31 mouse cellular contexts compared by ENCODE assay signal in genomic region chr2:157119075-157119474, GRCm38 (mm10). TPM values are rescaled to one million over a fixed set of nuclear protein-coding genes. Genes with fewer than 3 reads are reported as not detected.
DNase-seq lines count a peak whose midpoint lies in the region; ATAC-seq lines count a peak whose summit lies in the region.
"Had no signal": no experiment of that assay in that cellular context is flagged by ENCODE, and none has a peak within 500 bp of the region (broad histone marks: within the 10 kb centered on the region; RNA-seq: fewer than 3 reads in every experiment).

No protein-coding gene starts in this region.

- no peaks in the 10 kb centered on the region for H3K36me3 ChIP-seq in forebrain, embryonic 16.5 days (ENCODE audit: control insufficient read depth, insufficient read depth)
- H3K36me3 ChIP-seq in kidney, embryonic 14.5 days (ENCODE audit: control insufficient read depth, insufficient read depth, low read length) = peaks cover 44% of the 10 kb centered on the region
- peaks cover 6% of the 10 kb centered on the region for H3K36me3 ChIP-seq in kidney, embryonic 16.5 days (ENCODE audit: insufficient read depth, low read length)
- H3K36me3 ChIP-seq: midbrain, embryonic 15.5 days had no signal

- no peak overlapping the region for H3K27ac ChIP-seq in forebrain, embryonic 16.5 days (ENCODE audit: low read length)
- no peak overlapping the region for H3K27ac ChIP-seq in kidney, embryonic 14.5 days (ENCODE audit: low read depth, low read length)
- H3K27ac ChIP-seq in kidney, embryonic 16.5 days (ENCODE audit: low read length) = no peak overlapping the region
- H3K27ac ChIP-seq: forebrain, embryonic 13.5 days; heart, embryonic 10.5 days; heart, embryonic 15.5 days; left cerebral cortex, adult 2 months; limb, embryonic 12.5 days; liver, embryonic 15.5 days; midbrain, embryonic 10.5 days; midbrain, embryonic 15.5 days had no signal

- no peaks in the 10 kb centered on the region for H3K4me1 ChIP-seq in forebrain, embryonic 16.5 days (replicated peaks; ENCODE audit: control insufficient read depth, insufficient read depth, low read length)
- no peaks in the 10 kb centered on the region for H3K4me1 ChIP-seq in kidney, embryonic 14.5 days (ENCODE audit: control insufficient read depth, insufficient read depth, low read length)
- H3K4me1 ChIP-seq in kidney, embryonic 16.5 days (ENCODE audit: insufficient read depth, low read length) = no peaks in the 10 kb centered on the region
- H3K4me1 ChIP-seq: forebrain, embryonic 13.5 days; heart, embryonic 10.5 days; heart, embryonic 15.5 days; limb, embryonic 12.5 days; liver, embryonic 15.5 days; midbrain, embryonic 10.5 days; midbrain, embryonic 15.5 days had no signal

- H3K4me3 ChIP-seq in forebrain, embryonic 16.5 days (replicated peaks; ENCODE audit: low read length) = no peak overlapping the region
- no peak overlapping the region for H3K4me3 ChIP-seq in kidney, embryonic 14.5 days (ENCODE audit: low read length)
- H3K4me3 ChIP-seq in kidney, embryonic 16.5 days (ENCODE audit: low read length) = no peak overlapping the region
- H3K4me3 ChIP-seq: forebrain, embryonic 13.5 days; heart, embryonic 10.5 days; heart, embryonic 15.5 days; left cerebral cortex, adult 2 months; limb, embryonic 12.5 days; liver, embryonic 15.5 days; midbrain, embryonic 10.5 days; midbrain, embryonic 15.5 days had no signal

- DNase-seq in CD4-positive helper T cell, adult 2 months (ENCODE audit: low read depth, low spot score) = peak; percentile 89
- peak; percentile 83 for DNase-seq in CD4-positive, CD25-positive, alpha-beta regulatory T cell, adult 2 months (ENCODE audit: low read depth, low spot score)
- peak; percentile 66 for DNase-seq in induced T-regulatory cell, adult 2 months (ENCODE audit: low read depth)
- DNase-seq in thymus, postnatal 25 days = peak; percentile 36
- DNase-seq: adrenal gland, adult 2 months; B cell, adult 2 months; cerebellum, adult 8-10 months; cerebellum, postnatal 36 days; gastrocnemius, postnatal 14 days; heart, adult 11 months; kidney, adult 8-10 months; kidney, postnatal 14 days; lung, embryonic 14.5 days; right cerebral cortex, postnatal 25 days had no signal

- WGBS in forebrain, embryonic 16.5 days = 79% methylated on average over 3 of the region's 3 CpGs
- 70% methylated on average over 3 of the region's 3 CpGs for WGBS in kidney, embryonic 14.5 days
- 64% methylated on average over 3 of the region's 3 CpGs for WGBS in kidney, embryonic 16.5 days

- no peak overlapping the region for H3K9ac ChIP-seq in forebrain, embryonic 16.5 days (replicated peaks; ENCODE audit: low read depth, low read length)
- no peak overlapping the region for H3K9ac ChIP-seq in kidney, embryonic 14.5 days (ENCODE audit: low read depth, low read length)
- no peak overlapping the region for H3K9ac ChIP-seq in kidney, embryonic 16.5 days (replicated peaks; ENCODE audit: low read length)
- H3K9ac ChIP-seq: heart, embryonic 15.5 days; limb, embryonic 12.5 days; liver, embryonic 15.5 days; lung, embryonic 14.5 days; midbrain, embryonic 15.5 days had no signal

- H3K27me3 ChIP-seq in forebrain, embryonic 16.5 days (replicated peaks; ENCODE audit: control insufficient read depth, insufficient read depth, low read length) = no peaks in the 10 kb centered on the region
- no peaks in the 10 kb centered on the region for H3K27me3 ChIP-seq in kidney, embryonic 14.5 days (ENCODE audit: control insufficient read depth, insufficient read depth, low read length)
- H3K27me3 ChIP-seq in kidney, embryonic 16.5 days (ENCODE audit: insufficient read depth, low read length) = no peaks in the 10 kb centered on the region
- H3K27me3 ChIP-seq: forebrain, embryonic 13.5 days; heart, embryonic 15.5 days; limb, embryonic 12.5 days; liver, embryonic 15.5 days; midbrain, embryonic 15.5 days had no signal

- no peak overlapping the region for H3K4me2 ChIP-seq in forebrain, embryonic 16.5 days (ENCODE audit: low read length)
- H3K4me2 ChIP-seq in kidney, embryonic 14.5 days (replicated peaks; ENCODE audit: low read depth, low read length) = no peak overlapping the region
- H3K4me2 ChIP-seq in kidney, embryonic 16.5 days (replicated peaks; ENCODE audit: low read depth, low read length) = no peak overlapping the region
- H3K4me2 ChIP-seq: forebrain, embryonic 13.5 days; heart, embryonic 15.5 days; limb, embryonic 12.5 days; liver, embryonic 15.5 days; lung, embryonic 14.5 days; midbrain, embryonic 15.5 days had no signal

- no peak for ATAC-seq in forebrain, embryonic 16.5 days
- ATAC-seq in kidney, embryonic 14.5 days (ENCODE audit: low FRiP score, low TSS enrichment) = no peak
- no peak for ATAC-seq in kidney, embryonic 16.5 days (ENCODE audit: low FRiP score, low TSS enrichment)
- ATAC-seq: forebrain, embryonic 13.5 days; hindbrain, embryonic 16.5 days; midbrain, embryonic 15.5 days had no signal

- H3K9me3 ChIP-seq in forebrain, embryonic 16.5 days (ENCODE audit: control insufficient read depth, low read length) = no peaks in the 10 kb centered on the region
- no peaks in the 10 kb centered on the region for H3K9me3 ChIP-seq in kidney, embryonic 14.5 days (ENCODE audit: control insufficient read depth, low read length)
- no peaks in the 10 kb centered on the region for H3K9me3 ChIP-seq in kidney, embryonic 16.5 days (ENCODE audit: low read length)
- H3K9me3 ChIP-seq: forebrain, embryonic 13.5 days; heart, embryonic 10.5 days; heart, embryonic 15.5 days; limb, embryonic 12.5 days; liver, embryonic 15.5 days; midbrain, embryonic 10.5 days; midbrain, embryonic 15.5 days had no signal

RNA-seq across cellular contexts. Expression of gene Samhd1, which starts 16.0 kb away (rescaled TPM):
- 10.2 and 11.0 TPM in 2 replicates for polyA plus RNA-seq in forebrain, embryonic 16.5 days (2015; fragmentation: Nextera tagmentation; extraction: Ambion mirVana)
- polyA plus RNA-seq in kidney, embryonic 14.5 days (2014; fragmentation: Nextera tagmentation; extraction: Ambion mirVana) = 30.5 and 32.7 TPM in 2 replicates
- 25.9 and 27.1 TPM in 2 replicates for polyA plus RNA-seq in kidney, embryonic 16.5 days (2015; fragmentation: Nextera tagmentation; extraction: Ambion mirVana)

RNA-seq across cellular contexts. Expression of gene Tldc2, which starts 32.2 kb away (rescaled TPM):
- not detected in 2 replicates for polyA plus RNA-seq in forebrain, embryonic 16.5 days (2015; fragmentation: Nextera tagmentation; extraction: Ambion mirVana)
- polyA plus RNA-seq in kidney, embryonic 14.5 days (2014; fragmentation: Nextera tagmentation; extraction: Ambion mirVana) = 0.38 TPM in 1 of 2 replicates, not detected in the other
- polyA plus RNA-seq in kidney, embryonic 16.5 days (2015; fragmentation: Nextera tagmentation; extraction: Ambion mirVana) = 0.53 and 0.71 TPM in 2 replicates
- polyA plus RNA-seq: embryonic facial prominence, embryonic 11.5 days; forebrain, embryonic 13.5 days; heart, embryonic 10.5 days; heart, embryonic 15.5 days; hindbrain, embryonic 11.5 days; hindbrain, embryonic 16.5 days; limb, embryonic 12.5 days; liver, adult 2 months; liver, embryonic 15.5 days; lung, embryonic 14.5 days; midbrain, embryonic 10.5 days; midbrain, embryonic 15.5 days; neural tube, embryonic 11.5 days; stomach, embryonic 16.5 days had no signal

RNA-seq across cellular contexts. Expression of gene Soga1, which starts 40.0 kb away (rescaled TPM):
- 4.7 and 5.8 TPM in 2 replicates for polyA plus RNA-seq in forebrain, embryonic 16.5 days (2015; fragmentation: Nextera tagmentation; extraction: Ambion mirVana)
- 6.3 and 6.4 TPM in 2 replicates for polyA plus RNA-seq in kidney, embryonic 14.5 days (2014; fragmentation: Nextera tagmentation; extraction: Ambion mirVana)
- polyA plus RNA-seq in kidney, embryonic 16.5 days (2015; fragmentation: Nextera tagmentation; extraction: Ambion mirVana) = 2.5 and 3.6 TPM in 2 replicates

Comparison
In these comparisons a context has a peak if more than half of its experiments do, and no peak if none do; other contexts are left out.
1. DNase-seq: peak in every context shown above with its lines; median percentile 89 in CD4-positive helper T cell, adult 2 months; 83 in CD4-positive, CD25-positive, alpha-beta regulatory T cell, adult 2 months; 66 in induced T-regulatory cell, adult 2 months; 36 in thymus, postnatal 25 days.